Mouse (Mus musculus): ENCODE results near the gene Maml1.
A peak's percentile ranks its signal among the peaks of the same experiment; 100 is the strongest.

Gene Maml1

GRCm38 (mm10) chr11:50219833-50220232, 72.3 kb downstream of the Maml1 start:
- no peak for DNase-seq

DNA sequence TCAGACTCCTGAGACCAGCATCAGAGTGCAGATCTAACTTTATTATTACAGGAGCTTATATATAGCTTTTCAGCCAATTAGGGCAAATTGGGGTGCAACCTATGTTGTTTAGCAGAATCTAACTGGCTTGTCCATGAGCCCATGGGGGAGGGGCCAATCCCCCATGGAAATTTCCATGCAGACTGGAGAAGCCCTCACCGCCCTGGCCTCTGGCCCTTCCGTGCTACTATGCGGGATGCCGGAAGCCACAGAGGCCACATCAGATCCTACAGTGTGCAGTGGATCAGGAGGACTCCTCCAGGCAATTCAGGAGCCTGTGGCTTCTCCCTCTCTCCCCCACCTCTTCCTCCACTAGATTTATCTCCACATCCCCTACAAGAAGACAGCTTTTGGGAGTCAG, 74.3 kb downstream of the Maml1 start:
- DNase-seq = peak; percentile 72 to 81

DNA sequence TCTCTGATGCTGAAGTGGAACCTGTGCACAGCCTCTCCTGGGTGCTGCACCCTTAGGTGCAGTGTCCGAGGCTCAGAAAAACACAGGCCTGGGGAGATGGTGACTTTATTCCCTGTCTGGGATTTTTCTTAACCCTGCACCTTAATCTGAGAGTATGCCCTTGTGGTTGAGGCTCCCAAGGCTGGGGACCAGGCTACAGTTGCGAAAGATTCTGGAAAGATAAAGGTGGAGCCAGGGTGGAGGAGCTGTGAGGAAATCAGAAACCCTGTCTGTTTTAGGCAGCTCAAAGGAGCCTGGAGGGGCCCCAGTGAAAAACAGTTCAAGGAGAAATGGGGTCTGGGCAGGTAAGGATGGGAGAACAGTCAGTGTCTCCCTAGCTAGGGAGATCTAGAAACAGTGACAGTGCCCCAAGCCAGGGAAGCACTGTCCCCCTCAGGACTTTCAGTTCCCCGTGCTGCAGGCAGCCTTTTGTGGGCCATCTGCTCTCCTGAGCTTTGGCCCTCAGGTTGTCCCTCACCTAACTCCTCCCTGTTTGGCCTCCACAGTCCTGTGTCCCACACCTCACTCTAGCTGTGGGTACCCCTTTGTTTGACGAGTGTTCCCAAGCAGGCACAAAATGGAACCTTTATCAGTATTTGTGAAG, 75.3 kb downstream of the Maml1 start:
- no peak for DNase-seq

- DNase-seq = no peak
Measured at GRCm38 (mm10) chr11:50215633-50216032, 76.5 kb downstream of the Maml1 start.

GRCm38 (mm10) chr11:50214631-50215030, 77.5 kb downstream of the Maml1 start:
- DNase-seq = no peak

DNA sequence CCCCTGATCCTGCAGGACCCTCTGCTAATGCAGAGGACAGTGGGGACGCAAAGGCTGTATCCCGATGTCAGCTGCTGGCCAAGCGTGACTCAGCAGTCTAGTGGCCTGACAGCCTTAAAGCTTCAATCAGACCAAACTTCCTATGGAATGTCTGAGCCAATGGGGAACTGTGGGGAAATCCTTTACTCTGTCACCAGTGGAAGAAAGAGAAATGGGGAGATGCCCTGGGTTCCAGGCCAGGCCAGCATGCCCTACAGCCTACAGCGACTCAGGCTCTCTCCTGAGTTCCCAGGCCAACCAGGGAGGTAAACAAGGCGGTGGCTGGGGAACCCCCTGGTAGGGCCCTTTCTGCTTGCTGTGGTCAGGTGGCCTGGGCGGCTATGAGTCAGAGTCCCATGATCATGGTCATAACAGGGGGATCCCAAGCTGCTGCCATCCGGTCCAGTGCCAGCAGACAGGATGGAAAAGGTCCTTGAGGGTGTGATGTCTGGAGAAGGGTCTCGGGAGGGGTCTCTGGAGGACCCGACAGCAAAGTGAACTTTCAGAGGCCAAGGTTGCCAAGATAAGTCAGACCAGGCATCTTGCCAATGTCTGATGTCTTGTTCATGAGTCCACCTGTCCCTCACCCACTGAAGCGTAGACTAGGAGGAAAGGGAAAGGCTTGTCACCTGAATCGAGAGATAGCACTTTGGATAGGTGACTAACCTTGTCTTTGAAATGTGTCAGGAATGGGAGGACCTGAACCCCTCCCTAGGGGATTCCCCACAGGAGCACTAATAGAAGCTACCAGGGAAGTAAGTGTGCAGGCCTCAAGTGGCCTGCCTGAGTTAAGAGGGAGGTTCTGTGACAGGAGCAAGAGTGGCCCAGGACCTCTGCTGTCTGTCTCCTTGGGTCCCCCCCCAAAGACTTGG, 79.0 kb downstream of the Maml1 start:
- peak; percentile 92 to 97 for DNase-seq

- DNase-seq = no peak
Measured at GRCm38 (mm10) chr11:50212060-50212739, 79.9 kb downstream of the Maml1 start.

DNA sequence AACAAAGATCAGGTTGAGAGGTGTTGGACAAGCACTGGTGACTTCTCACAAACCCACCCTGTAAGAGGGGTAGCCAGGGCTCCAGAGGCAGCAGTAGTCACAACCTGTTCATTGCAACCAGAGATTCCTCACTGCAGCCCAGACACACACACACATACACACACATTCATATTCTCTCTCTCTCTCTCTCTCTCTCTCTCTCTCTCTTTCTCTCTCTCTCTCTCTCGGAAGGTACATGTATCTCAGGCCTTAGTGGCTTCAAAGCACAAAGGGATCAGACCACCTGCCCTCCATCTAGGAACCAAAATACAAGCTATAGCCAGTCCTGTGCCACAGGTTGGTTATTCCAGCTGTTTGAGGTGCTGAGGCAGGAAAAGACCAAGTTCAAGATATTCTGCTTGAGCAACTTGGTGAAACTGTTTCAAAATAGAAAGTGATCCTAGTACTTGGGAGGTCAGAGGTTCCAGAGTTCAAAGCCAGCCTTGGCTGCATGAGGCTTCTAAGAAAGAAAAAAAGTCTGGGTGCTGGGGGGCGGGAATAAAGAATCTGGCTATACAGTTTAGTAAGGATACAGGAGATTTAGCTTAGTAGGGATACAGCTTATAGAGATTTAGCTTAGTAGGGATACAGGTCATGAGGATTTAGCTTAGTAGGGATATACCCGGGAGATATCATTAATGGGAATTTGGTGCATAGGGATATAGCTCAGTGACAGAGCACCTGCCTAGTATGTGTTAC, 80.6 kb downstream of the Maml1 start:
- no peak for DNase-seq

- peak; percentile 80 to 90 for DNase-seq
Measured at GRCm38 (mm10) chr11:50210505-50211151, 81.5 kb downstream of the Maml1 start, which contains the start of the genes Sqstm1 and Mgat4b. Gene Sqstm1 (minus strand): TSS chr11:50210827. Gene Mgat4b (plus strand): TSS chr11:50210890.

GRCm38 (mm10) chr11:50210101-50210504, 82.0 kb downstream of the Maml1 start:
- DNase-seq = peak; percentile 94 to 98

- no peak for DNase-seq
Measured at GRCm38 (mm10) chr11:50208039-50208438, 84.1 kb downstream of the Maml1 start.

GRCm38 (mm10) chr11:50207344-50207743, 84.8 kb downstream of the Maml1 start:
- DNase-seq = no peak

- no peak for DNase-seq
Measured at GRCm38 (mm10) chr11:50206037-50206436, 86.1 kb downstream of the Maml1 start.

Data from kidney, postnatal 25 days (tissue).